Mouse (Mus musculus): ENCODE measurements around the gene Pafah1b1. TPM values are rescaled to one million over a fixed set of nuclear protein-coding genes. Genes with fewer than 3 reads are reported as not detected.

Gene Pafah1b1
- 10 to 100 TPM; 63.6 to 82.3 TPM for polyA plus RNA-seq (2017; shearing (Covaris generic))

DNA sequence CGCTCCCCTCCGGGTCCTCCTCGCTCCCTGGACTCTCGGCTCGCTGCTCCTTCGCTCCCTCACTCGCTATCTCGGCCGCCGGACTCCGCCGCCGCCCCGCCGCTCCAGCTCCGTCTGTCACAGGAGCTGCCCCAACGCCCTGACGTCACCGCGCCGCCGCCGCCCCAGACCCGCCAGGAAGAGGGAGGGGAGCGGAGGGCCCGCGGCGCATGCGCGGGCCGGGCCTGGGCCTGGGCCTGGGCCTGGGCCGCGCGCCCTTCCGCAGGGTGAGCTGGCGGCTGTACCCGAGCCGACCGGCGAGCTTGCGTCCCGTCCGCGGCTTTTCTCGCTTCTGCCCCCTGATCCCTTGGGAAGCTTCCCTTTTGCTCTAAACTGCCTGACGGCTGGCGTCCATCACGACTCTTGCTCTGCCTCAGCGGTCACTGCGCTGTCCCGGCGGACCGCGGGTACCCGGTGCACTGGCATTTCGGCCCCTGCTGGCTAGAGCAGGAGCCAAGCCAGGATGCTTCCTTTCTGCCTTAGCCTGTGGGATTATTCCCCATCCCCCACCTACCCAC lies at the start of gene Pafah1b1:
TSS of gene Pafah1b1 (minus strand) at position 436 of the 557 bp plus-strand sequence.
- peak; percentile 83 for ATAC-seq

DNA sequence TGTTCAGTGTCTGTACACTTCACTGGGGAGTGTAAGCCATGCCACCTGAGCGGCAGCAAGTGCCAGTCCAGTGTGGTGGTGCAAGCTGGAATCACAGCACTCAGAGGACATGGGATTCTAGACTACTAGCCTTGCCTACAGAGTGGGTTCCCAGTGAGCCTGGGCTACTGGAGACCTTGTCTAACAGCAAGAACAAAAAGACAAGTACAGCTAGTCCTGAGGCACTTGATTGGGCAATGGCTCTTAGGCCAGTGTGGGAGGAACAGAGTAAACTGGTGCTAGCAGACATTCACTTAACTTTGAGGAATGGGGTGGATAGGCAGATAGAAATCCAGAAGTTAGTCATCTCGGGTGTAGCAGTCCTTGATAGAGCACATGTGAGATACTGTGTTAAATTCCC lies 47.9 kb upstream of the Pafah1b1 start:
- no peak for ATAC-seq

DNA sequence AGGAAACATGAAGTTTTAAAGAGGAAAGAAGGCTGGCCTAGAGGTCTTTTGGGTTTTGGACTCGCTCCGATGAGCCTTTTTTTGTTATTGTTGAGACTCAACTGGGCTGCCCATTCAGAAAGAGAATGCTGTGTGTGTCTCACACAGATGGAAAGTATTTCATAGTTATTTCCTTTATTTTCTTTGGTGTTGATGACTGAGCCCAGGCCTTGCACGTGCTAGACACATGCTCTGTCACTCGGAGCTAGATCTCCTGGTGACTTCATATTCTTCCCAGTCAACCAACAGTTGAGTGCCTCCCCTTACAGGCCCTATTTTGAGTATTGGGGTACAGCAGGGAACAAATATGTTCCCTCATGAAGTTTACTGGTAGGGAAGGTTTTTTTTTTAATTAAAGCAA lies 47.2 kb upstream of the Pafah1b1 start:
- no peak for ATAC-seq

DNA sequence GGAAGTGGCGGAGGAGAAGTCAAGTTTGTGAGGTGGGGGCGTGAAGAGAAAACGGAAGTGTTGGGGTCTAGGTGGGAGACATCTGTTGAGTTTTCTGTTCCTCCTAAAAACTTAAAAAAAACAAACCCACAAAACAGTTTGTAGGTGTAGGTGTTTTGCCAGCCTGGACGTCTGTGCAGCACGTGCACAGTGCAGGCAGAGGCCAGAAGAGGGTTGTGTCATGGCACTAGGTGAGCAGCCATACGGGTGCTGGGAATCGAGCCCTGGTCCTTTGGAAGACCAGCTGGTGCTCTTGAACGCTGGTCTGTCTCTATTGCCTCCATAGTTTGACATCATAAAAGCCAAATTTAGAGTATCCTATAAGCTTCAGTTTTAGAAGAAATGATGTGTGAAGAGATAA lies 46.8 kb upstream of the Pafah1b1 start:
- ATAC-seq: no peak

DNA sequence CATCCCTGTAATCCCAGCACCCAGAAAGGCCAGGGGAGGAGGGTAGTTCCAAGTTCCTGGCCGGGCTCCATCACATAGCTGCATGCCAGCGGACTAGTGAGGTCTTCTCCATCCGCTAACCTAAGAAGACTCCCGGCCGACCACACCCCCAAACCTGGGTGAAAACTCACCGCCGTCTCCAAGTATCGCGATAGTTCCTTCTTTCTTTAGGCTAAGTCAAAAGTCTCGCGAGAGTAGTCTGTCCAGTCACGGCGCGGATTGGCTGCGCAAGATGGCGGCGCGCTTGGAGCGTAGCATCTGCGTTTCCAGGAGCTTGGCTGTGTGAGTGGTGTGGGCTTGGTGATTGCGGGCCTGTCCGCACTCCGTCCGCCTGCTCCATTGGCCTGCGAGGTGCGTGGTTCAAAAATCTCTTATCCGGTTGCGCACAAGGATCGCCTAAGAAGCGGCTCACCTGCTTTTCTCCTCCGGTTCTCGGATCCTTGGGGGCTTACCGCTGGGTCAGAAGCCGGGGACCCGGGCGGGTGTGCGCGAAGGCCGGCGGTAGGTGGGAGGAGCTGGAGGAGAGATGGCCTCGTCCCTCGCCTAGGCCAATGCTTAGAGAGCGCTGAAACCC lies 46.2 kb upstream of the Pafah1b1 start, which contains the start of gene Mettl16:
TSS of gene Mettl16 (plus strand) at position 236 of the 613 bp plus-strand sequence.
- peak; percentile 99 for ATAC-seq

DNA sequence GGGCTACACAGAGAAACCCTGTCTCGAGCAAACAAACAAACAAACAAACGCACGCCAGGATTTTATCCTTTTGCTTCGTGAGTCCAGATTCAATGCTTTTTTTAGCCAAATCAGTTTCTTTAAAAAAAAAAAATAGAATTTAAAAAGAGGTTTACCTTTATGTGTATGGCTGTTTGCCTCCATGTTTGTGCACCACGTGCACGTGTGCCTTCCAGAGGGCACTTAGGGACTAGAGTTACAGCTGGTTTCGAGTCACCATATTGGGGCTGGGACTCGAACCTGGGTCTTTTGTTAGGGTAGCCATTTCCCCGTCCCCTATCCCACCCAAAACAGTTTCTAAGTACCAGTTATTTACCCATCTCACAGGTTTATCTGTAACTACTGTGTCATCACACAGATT lies 45.6 kb upstream of the Pafah1b1 start:
- no peak for ATAC-seq

DNA sequence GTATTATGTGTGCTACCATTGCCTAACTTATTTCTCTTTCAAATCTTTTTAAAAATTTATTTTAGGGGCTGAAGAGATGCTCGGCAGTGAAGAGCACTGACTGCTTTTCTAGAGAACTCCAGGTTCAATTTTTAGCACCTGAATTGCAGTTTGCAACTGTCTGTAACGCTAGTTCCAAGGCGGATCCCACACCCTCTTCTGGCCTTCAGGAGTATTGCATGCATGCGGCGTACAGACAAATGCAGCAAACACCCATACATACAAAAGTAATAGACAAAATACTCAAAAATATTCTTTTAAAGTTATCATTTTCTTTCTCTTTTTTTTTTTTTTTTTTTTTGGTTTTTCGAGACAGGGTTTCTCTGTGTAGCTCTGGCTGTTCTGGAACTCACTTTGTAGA lies 43.6 kb upstream of the Pafah1b1 start:
- ATAC-seq: no peak

DNA sequence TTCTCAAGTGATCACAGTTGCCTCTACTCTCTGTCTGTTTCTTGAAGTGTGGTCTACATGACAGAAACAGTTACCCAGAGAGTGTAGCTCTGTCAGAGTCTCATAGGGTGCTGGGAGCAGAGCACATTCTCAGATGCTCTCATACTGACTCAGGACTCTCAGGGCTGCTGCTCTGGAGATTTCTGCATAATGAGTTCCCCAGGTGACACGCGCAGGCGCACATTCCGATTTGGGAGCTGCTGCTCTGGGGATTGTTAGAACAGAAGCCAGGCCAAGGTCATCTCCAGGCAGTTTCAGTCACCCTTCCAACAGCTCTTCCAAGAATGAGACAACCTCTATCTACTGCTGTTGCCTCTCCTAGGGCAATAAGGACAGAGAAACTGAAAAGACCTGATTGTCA lies 43.0 kb upstream of the Pafah1b1 start:
- no peak for ATAC-seq

DNA sequence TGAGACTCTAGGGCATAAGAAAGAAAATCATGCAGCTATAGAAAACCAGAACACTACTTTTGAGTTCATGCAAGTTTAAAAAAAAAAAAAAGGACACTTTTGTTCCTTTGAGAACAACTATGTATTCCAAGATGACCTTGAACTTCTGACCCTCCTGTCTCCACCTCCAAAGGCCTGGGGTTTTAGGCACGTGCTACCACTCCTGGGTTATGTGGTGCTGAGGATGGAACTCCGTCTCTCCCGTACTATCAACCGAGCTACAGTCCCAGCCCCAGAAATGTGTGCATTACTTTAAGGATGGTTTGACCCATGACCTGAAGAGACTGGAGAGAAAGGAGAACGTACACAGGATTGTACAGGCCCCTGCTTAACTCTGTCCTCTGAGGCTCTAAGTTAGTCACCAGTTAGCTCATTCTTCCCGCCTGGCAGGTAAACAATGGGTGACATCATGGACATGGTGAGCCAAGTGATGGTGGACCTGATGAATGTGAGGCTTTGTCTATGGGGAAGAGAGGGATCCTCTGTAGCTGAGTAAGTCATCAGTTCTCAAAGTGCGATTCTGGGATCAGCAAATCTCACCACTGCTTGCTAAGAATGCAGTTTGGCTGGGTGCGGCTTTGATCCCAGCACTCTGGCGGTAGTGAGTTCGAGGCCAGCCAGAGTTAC lies 39.6 kb upstream of the Pafah1b1 start:
- no peak for ATAC-seq

DNA sequence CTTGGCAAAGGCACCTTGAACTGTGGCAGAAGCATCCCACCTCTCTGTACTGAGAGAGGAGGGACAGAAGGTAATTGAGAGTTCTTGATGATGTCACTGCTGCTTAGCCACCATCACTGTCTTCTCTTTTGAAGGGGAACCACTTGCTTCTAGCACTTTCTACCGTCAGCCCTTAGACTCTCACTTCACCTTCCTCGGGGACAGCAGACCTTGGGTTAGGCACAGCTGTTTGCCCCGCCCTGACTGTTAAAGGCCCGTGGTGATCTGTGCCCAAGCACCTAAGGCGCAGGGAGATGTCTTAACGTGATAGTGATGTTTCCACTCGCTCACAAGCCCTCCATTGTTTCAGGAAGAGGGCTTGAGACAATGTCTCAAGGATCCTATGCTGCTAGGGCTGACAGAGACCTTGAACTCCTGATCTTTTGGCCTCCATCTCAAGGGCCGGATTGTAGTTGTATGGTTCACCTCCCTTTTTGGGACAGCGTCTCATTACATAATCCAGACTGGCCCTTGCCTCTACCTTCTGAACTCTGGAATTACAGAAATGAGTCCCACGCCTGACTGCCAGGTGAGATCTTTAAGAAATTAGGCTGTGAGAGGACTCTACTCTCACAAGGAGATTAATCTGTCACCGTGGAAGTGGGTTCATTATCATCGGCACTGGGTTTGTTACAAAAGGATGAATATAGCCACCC lies 36.7 kb upstream of the Pafah1b1 start:
- no peak for ATAC-seq

DNA sequence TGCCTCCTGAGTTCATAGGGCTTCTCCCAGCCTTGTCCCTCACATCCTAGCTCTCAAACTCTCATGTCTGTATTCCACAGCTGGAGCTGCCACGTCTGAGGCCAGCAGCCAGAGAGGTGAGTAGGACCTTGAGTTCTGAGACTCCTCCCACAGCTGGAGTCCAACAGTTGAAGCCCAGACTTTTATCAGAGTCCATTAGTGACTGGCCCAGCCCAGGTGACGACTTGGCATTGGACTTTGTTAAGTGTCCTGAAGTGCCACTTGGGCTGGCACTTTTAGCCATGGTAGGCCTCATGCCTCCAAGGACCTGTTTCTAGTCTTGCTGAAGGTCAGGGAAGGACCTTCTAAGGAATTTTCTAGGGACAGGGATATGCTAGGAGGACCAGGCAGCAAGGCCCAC lies 32.2 kb upstream of the Pafah1b1 start:
- ATAC-seq: no peak

DNA sequence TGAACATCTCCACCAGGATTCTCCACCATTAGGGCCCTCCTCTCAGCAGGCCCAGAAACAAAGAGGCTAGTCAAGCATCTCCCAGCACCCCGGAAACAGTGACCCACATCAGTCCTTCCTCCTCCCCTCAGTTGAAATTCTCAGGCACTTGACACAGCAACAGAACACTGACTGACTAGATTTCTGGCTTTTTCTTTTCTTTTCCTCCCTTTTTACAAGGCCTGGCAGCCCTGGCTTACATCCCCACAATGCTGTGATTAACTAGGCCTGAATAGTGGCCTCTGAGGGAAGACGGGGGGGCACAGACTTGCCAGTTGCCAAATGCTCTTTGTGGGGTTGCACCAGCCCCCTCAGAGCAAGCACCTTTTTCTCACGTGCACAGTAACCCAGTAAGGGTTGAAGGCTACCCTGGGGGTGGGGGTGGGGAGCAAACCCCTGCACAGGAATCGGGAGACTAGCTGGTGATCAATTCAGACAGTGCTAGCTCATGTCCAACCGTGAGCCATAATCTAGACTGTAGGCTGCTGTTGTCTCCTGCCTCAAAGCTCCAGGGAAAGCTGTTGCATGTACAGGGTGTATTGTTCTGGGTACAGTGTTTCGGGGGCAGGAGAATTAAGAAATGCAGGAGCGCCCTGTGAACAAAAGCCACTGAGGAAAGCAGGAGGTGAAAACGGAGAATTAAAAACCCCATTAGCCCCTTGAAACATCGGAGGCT lies 27.0 kb upstream of the Pafah1b1 start:
- ATAC-seq: no peak

DNA sequence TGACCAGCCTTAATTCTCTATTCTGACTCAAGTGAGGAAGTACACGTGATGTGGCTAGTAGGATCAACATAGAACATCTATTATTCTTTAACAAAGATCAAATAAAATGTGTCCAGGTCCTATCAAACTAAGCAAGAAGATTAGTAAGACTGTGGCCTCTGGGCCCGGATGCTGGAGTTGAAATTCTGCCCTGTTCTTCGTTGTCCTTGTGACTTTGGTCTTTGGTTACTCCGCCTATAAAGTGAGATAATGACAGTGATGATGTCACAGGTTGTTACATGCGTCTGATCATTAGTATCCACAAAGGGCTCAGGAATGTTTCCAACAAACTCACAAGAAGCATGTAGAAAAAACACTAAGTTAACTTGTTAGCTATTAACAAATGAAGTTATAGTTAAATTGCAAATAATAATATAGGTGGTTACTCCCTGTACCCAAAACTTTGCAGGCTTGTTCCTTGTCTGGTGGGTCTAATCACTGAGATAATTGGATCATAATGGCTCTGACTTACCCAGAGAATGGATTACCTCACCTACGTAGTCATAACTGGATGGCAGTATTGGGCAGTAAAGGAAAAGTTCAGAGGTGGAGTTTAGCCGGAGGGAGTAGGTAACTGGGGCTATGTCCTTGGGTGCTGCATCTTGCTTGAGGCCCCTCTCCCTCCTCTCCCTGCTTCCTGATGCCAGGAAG lies 26.3 kb upstream of the Pafah1b1 start:
- ATAC-seq: no peak

DNA sequence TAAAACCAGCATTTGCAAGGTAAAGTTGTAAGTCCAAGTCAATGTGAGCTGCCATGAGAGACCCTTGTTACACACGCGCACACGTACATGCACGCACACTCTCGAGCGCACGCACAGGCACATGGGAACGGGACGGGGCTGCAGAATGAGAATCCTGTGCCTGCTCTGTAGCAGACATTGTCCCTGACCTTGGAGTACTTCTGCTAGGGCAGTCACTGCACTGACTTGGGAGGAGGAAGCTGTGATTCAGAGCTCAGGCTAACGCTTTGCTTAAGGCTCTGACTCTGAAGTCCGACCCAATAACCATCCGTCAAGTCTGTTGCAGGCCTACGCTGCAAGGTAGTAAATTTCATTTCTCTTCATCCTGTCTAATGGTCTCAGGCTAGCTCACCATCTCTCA lies 24.8 kb upstream of the Pafah1b1 start:
- ATAC-seq: no peak

DNA sequence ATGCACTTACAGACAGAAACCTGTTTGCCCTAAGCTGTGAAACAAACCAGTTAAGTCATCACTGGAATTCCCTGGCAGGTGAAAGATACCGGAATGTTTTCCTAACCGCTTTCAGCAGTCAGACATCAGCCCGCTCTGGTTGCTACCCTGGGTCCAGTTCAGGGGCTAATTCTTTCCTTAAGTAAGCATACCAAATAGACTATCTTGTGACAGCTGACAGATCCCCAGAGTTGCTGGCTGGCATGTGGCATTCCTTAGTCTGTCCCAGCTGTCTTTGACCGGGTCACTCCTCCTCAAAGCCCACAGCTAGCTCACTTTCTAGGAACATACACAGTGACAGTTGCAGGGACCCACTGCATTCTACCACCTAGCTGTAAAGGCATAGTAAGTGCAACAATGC lies 23.6 kb upstream of the Pafah1b1 start:
- ATAC-seq: no peak

DNA sequence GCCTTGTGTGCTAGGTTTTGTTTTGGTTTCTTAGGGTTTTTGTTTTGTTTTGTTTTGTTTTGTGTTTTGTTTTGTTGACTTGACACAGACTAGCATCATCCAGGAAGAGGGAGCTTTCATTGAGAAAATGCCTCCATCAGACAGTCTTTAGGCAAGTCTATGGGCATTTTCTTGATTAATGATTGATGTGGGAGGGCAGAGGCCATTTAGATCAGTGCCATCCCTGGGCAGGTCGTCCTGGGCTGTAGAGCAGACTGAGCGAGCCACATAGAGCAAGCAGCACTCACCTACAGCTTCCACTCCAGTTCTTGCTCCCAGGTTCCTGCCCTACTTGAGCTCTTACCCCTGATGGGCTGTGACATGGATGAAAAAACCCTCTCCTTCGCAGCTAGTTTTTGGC lies 13.4 kb upstream of the Pafah1b1 start:
- ATAC-seq: no peak

DNA sequence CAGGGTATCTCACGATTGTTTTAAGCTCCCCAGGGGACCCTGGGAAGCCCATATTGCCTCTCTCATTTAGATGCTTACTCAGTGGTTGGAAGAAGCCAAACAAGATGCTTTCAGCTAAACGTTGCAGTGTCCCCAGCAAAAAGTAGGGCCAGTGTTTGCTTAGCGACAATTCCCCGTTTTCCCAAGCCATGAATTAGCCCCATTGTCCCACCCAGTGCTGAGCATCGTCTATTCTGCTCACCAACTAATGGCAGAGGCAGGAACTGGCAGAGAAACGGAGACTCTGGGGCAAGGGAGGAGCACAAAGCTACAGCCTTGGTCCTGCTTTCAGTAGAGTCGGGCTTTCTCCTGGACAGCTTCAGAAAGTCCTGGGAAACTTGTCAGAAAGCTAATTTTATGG lies 10.4 kb upstream of the Pafah1b1 start:
- ATAC-seq: no peak

DNA sequence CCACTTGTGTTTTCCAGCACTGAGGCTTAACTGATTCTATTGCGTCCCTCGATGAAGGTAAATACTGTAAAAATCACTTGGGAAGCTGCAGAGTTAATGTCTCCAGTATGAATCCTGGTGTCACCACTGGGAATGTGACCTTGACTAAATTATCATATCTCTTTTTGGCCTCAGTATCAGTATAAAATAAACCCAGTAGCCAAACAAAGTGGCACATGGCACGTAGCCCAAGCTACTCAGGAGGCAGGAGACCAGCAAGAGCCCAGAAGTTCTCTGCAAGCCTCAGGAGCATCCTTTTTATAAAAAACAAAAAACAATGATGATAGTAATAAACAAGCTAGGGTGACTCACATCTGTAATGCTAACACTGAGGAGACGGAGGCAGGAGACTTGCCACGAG lies 711 bp upstream of the Pafah1b1 start:
- no peak for ATAC-seq

DNA sequence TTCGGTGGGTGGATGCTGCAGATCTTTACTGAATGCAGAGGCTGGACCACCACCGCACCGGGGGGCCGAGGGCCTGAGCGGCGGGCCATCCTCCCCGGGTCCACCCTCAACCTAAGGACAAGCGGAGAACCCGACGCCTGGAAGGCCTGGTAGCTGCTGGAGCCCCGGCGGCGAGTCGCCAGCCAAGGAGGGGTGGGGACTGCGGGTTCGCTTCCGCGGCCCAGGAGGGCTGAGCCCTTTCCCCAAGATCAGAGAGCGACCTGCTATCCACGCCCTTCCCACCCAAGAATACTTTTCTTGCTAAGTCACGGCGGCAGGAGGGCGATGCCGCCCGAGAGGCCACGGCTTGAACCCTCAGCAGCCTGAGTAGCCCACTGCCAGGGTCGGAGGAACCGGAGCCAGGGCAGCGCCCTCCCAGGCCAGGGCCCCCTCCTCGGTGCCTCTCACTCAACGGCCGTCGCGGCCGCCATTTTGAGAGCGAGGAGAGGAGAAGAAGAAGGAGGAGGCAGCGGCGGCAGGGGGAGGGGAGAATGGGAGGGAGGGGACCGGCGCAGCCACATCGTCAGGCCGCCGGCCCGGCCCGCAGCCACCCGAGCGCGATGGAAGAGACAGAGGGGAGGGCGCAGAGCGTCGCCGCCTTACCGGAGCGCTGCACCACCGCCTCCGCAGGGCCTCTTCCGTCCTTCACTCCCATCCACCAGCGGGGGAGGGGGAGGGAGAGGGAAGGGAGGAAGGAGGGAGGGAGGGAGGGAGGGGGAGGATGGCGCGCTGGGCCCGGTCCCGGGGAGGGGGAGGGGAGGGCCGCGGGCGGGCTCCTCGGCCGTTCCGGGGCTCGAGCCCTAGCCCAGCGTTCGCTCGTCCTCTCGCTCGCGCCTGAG lies 874 bp downstream of the Pafah1b1 start:
- ATAC-seq: peak; percentile 65

DNA sequence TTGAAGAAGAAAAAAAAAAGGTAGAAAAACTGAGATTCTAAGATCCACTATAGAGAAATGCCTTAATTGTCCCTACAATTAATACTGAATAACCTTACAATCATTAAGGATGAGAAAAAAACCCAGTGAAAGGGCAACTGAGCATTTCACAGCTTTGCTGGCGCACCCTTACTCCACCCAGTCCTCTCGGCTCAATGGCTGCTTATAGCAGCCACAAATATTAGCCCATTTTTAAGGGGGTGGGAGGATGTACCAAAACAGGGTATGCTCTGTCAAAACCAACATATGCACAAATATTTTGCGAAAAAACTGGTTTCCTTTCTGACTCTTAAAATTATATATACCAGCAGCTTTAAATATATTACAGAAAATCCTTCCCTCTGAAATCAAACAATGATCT lies 2.5 kb downstream of the Pafah1b1 start:
- ATAC-seq: no peak

DNA sequence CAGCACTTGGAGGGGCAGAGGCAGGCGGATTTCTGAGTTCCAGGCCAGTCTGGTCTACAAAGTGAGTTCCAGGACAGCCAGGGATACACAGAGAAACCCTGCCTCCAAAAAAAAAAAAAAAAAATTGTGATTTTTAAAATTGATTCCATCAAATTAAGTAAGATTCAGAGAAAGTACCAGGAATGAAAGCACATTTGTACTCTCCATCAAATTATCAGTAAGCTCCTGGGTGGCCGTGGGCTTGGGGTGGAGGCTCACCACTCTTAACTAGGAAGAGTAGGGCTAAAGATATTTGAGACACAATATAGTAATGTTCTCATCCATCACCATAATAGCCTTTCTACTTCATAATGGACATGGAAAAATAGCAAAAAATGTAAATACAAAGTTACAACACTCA lies 3.3 kb downstream of the Pafah1b1 start:
- no peak for ATAC-seq
